Mouse (Mus musculus): ENCODE results near the gene Atp23. TPM values are rescaled to one million over a fixed set of nuclear protein-coding genes. Genes with fewer than 3 reads are reported as not detected.

Atp23 gene
- total RNA-seq, 2 experiments from 2014 or later: 9.6 to 12.4 TPM

- DNase-seq: peak; percentile 94
- intact Hi-C loops (cut with DNase I): loop anchor here (2.0 to 5.0 kb wide), 2 partner anchors 72 to 113 kb away; partner anchors contain the start of gene Tsfm
Measured at GRCm38 (mm10) chr10:126919067-126919466, 17.9 kb upstream of the Atp23 start.

- no peak for DNase-seq
Measured at GRCm38 (mm10) chr10:126914288-126914687, 13.1 kb upstream of the Atp23 start.

GRCm38 (mm10) chr10:126911479-126911878 is 10.3 kb upstream of the Atp23 start:
- DNase-seq: no peak
- intact Hi-C loops (cut with DNase I): no loop called here

More at GRCm38 (mm10) chr10:126914288-126914687, 13.1 kb upstream of the Atp23 start:
- intact Hi-C loops (cut with DNase I): no loop called here

GRCm38 (mm10) chr10:126906811-126907210 is 5.7 kb upstream of the Atp23 start:
- DNase-seq: no peak
- intact Hi-C loops (cut with DNase I): no loop called here

GRCm38 (mm10) chr10:126905650-126906075 is 4.5 kb upstream of the Atp23 start:
- intact Hi-C loops (cut with DNase I): no loop called here

GRCm38 (mm10) chr10:126905086-126905485 is 3.9 kb upstream of the Atp23 start:
- intact Hi-C loops (cut with DNase I): no loop called here
- no peak for DNase-seq

More at GRCm38 (mm10) chr10:126905650-126906075, 4.5 kb upstream of the Atp23 start:
- DNase-seq: peak; percentile 95

GRCm38 (mm10) chr10:126904221-126904620 is 3.1 kb upstream of the Atp23 start:
- intact Hi-C loops (cut with DNase I): no loop called here
- DNase-seq: no peak

GRCm38 (mm10) chr10:126901488-126901843 is 311 bp upstream of the Atp23 start:
- no peak for DNase-seq
- intact Hi-C loops (cut with DNase I): no loop called here

- no peak for DNase-seq
- intact Hi-C loops (cut with DNase I): no loop called here
Measured at GRCm38 (mm10) chr10:126895891-126896290, 5.3 kb downstream of the Atp23 start.

- intact Hi-C loops (cut with DNase I): no loop called here
- DNase-seq: no peak
Measured at GRCm38 (mm10) chr10:126894061-126894460, 7.1 kb downstream of the Atp23 start.

- intact Hi-C loops (cut with DNase I): no loop called here
- no peak for DNase-seq
Measured at GRCm38 (mm10) chr10:126893145-126893544, 8.0 kb downstream of the Atp23 start.

- no peak for DNase-seq
- intact Hi-C loops (cut with DNase I): no loop called here
Measured at GRCm38 (mm10) chr10:126873755-126874154, 27.4 kb downstream of the Atp23 start.

GRCm38 (mm10) chr10:126872256-126872655 is 28.9 kb downstream of the Atp23 start:
- intact Hi-C loops (cut with DNase I): no loop called here
- DNase-seq: no peak

GRCm38 (mm10) chr10:126869372-126870318 is 31.5 kb downstream of the Atp23 start:
- intact Hi-C loops (cut with DNase I): loop anchor here (10.0 kb wide), 1 partner anchor 335 kb away; no protein-coding TSS in a partner anchor
- peak; percentile 76 for DNase-seq

GRCm38 (mm10) chr10:126865284-126865683 is 35.9 kb downstream of the Atp23 start:
- no peak for DNase-seq
- intact Hi-C loops (cut with DNase I): loop anchor here (10.0 kb wide), 1 partner anchor 330 kb away; no protein-coding TSS in a partner anchor

GRCm38 (mm10) chr10:126862193-126862592 is 39.0 kb downstream of the Atp23 start:
- intact Hi-C loops (cut with DNase I): loop anchor here (10.0 kb wide), 1 partner anchor 327 kb away; no protein-coding TSS in a partner anchor
- no peak for DNase-seq

- intact Hi-C loops (cut with DNase I): no loop called here
- peak; percentile 8 for DNase-seq
Measured at GRCm38 (mm10) chr10:126853286-126853685, 47.9 kb downstream of the Atp23 start.

- intact Hi-C loops (cut with DNase I): no loop called here
- DNase-seq: peak; percentile 24
Measured at GRCm38 (mm10) chr10:126845309-126845911, 55.7 kb downstream of the Atp23 start.

GRCm38 (mm10) chr10:126844689-126845088 is 56.5 kb downstream of the Atp23 start:
- intact Hi-C loops (cut with DNase I): no loop called here
- DNase-seq: peak; percentile 49

- no peak for DNase-seq
- intact Hi-C loops (cut with DNase I): no loop called here
Measured at GRCm38 (mm10) chr10:126840266-126840665, 60.9 kb downstream of the Atp23 start.

- DNase-seq: peak; percentile 50
- intact Hi-C loops (cut with DNase I): no loop called here
Measured at GRCm38 (mm10) chr10:126833006-126833405, 68.1 kb downstream of the Atp23 start.

All from left cerebral cortex, postnatal 4 days (tissue).